Mouse (Mus musculus): ENCODE measurements around the gene Olig2. TPM values are rescaled to one million over a fixed set of nuclear protein-coding genes. Genes with fewer than 3 reads are reported as not detected.
"Not testable (repeated sequence)": the region's sequence is repeated elsewhere in the genome, so short reads cannot be mapped to it uniquely, and the experiment has no call there.

The Olig2 gene
- polyA plus RNA-seq, 1 experiment from 2014 or later = not detected

- ATAC-seq (ENCODE audit: insufficient number of reproducible peaks, insufficient read depth, low FRiP score, low read depth) = no peak
- H3K27ac ChIP-seq (replicated peaks in 1 of 2; ENCODE audit: control insufficient read depth in 1 of 2, insufficient read depth in 1 of 2, low read depth in 2 of 2, low read length in 2 of 2) = no peak overlapping the region
- H3K4me2 ChIP-seq (ENCODE audit: low read length) = no peak overlapping the region
- H3K9ac ChIP-seq (ENCODE audit: low read length) = no peak overlapping the region
- no peaks in the 10 kb centered on the region for H3K36me3 ChIP-seq (ENCODE audit: control insufficient read depth, insufficient read depth, low read length)
- peaks cover 0 to 3% of the 10 kb centered on the region in 2 experiments; a peak in 1 of 4 replicates for H3K4me1 ChIP-seq (ENCODE audit: control insufficient read depth in 2 of 2, insufficient read depth in 2 of 2, low read length in 2 of 2)
- WGBS = 19% methylated on average over 11 of the region's 11 CpGs
- no peak overlapping the region for H3K4me3 ChIP-seq (ENCODE audit: control insufficient read depth in 1 of 2, insufficient read depth in 1 of 2, low read depth in 1 of 2, low read length in 2 of 2)
- H3K9me3 ChIP-seq (ENCODE audit: control insufficient read depth, low read length) = no peaks in the 10 kb centered on the region
- H3K27me3 ChIP-seq (ENCODE audit: control insufficient read depth, insufficient read depth, low read length) = peaks cover 97% of the 10 kb centered on the region
Observed at GRCm38 (mm10) chr16:91233241-91233944, 8.1 kb downstream of the Olig2 start.

DNA sequence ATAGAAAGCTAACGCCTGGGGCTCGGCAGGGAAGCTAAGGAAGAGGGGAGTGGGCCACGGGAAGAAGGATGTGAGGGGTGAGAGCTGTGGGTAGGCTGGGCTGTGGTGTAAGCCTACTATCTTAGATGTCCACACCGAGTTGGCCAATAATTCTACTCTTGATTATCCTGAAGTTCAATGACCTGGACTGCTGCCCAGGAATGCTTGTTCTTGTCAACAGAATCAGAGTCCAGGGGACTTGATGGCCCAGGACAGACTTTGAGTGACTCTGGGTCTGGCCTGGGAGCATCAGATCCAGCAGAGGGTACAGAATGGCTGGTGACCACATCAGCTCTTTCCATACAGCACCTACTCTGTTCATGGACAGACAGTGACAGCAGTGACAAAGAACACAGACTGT is 13.8 kb downstream of the Olig2 start:
- H3K9me3 ChIP-seq (ENCODE audit: control insufficient read depth, low read length) = no peaks in the 10 kb centered on the region
- H3K27me3 ChIP-seq (ENCODE audit: control insufficient read depth, insufficient read depth, low read length) = peaks cover 62% of the 10 kb centered on the region
- H3K4me3 ChIP-seq (ENCODE audit: control insufficient read depth in 1 of 2, insufficient read depth in 1 of 2, low read depth in 1 of 2, low read length in 2 of 2) = no peak overlapping the region
- H3K4me1 ChIP-seq (ENCODE audit: control insufficient read depth in 2 of 2, insufficient read depth in 2 of 2, low read length in 2 of 2) = no peaks in the 10 kb centered on the region
- WGBS = 47% methylated on average over 4 of the region's 4 CpGs
- H3K4me2 ChIP-seq (ENCODE audit: low read length) = no peak overlapping the region
- no peaks in the 10 kb centered on the region for H3K36me3 ChIP-seq (ENCODE audit: control insufficient read depth, insufficient read depth, low read length)
- no peak for ATAC-seq (ENCODE audit: insufficient number of reproducible peaks, insufficient read depth, low FRiP score, low read depth)
- H3K9ac ChIP-seq (ENCODE audit: low read length) = no peak overlapping the region
- no peak overlapping the region for H3K27ac ChIP-seq (replicated peaks in 1 of 2; ENCODE audit: control insufficient read depth in 1 of 2, insufficient read depth in 1 of 2, low read depth in 2 of 2, low read length in 2 of 2)

- no peak overlapping the region for H3K9ac ChIP-seq (ENCODE audit: low read length)
- no peaks in the 10 kb centered on the region for H3K9me3 ChIP-seq (ENCODE audit: control insufficient read depth, low read length)
- no peak for ATAC-seq (ENCODE audit: insufficient number of reproducible peaks, insufficient read depth, low FRiP score, low read depth)
- no peak overlapping the region for H3K4me3 ChIP-seq (ENCODE audit: control insufficient read depth in 1 of 2, insufficient read depth in 1 of 2, low read depth in 1 of 2, low read length in 2 of 2)
- 46% methylated on average over 9 of the region's 9 CpGs for WGBS
- H3K36me3 ChIP-seq (ENCODE audit: control insufficient read depth, insufficient read depth, low read length) = no peaks in the 10 kb centered on the region
- no peaks in the 10 kb centered on the region for H3K4me1 ChIP-seq (ENCODE audit: control insufficient read depth in 2 of 2, insufficient read depth in 2 of 2, low read length in 2 of 2)
- no peak overlapping the region for H3K27ac ChIP-seq (replicated peaks in 1 of 2; ENCODE audit: control insufficient read depth in 1 of 2, insufficient read depth in 1 of 2, low read depth in 2 of 2, low read length in 2 of 2)
- peaks cover 15% of the 10 kb centered on the region for H3K27me3 ChIP-seq (ENCODE audit: control insufficient read depth, insufficient read depth, low read length)
- H3K4me2 ChIP-seq (ENCODE audit: low read length) = no peak overlapping the region
Observed at GRCm38 (mm10) chr16:91246292-91246691, 21.0 kb downstream of the Olig2 start.

DNA sequence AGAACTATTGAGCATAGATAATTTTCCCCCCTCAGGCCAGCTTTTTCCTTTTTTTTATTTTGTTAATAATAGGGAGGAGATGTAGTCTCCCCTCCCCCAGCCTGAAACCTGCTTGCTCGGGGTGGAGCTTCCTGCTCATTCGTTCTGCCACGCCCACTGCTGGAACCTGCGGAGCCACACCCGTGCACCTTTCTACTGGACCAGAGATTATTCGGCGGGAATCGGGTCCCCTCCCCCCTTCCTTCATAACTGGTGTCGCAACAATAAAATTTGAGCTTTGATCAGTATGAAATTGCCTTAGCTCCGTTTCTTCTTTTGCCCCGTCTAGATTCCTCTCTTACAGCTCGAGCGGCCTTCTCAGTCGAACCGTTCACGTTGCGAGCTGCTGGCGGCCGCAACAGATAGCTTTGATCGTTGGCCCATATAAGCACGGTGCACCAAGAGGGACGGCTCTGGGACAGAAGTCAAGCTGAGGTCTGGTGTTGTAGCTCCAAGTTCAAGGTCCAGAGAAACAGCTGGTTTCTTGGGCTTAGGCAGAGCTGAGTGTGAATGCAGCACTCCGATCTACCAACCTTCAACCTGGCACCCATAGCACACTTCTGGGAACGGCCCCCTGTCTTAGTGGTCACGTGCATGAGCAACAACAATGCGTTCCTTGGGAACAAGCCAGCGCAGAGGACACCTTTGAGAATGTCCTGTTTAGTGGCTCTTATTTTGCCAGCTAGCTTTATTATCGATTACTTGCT is 30.3 kb downstream of the Olig2 start:
- H3K36me3 ChIP-seq (ENCODE audit: control insufficient read depth, insufficient read depth, low read length); H3K9me3 ChIP-seq (ENCODE audit: control insufficient read depth, low read length); ATAC-seq (ENCODE audit: insufficient number of reproducible peaks, insufficient read depth, low FRiP score, low read depth); H3K9ac ChIP-seq (ENCODE audit: low read length); H3K4me3 ChIP-seq (ENCODE audit: control insufficient read depth in 1 of 2, insufficient read depth in 1 of 2, low read depth in 1 of 2, low read length in 2 of 2); H3K27ac ChIP-seq (replicated peaks in 1 of 2; ENCODE audit: control insufficient read depth in 1 of 2, insufficient read depth in 1 of 2, low read depth in 2 of 2, low read length in 2 of 2); H3K4me1 ChIP-seq (ENCODE audit: control insufficient read depth in 2 of 2, insufficient read depth in 2 of 2, low read length in 2 of 2): not testable (repeated sequence)
- Histone ChIP-seq H3K27me3 (ENCODE audit: control insufficient read depth, insufficient read depth, low read length) (peaks cover 47% of the 10 kb centered on the region), H3K4me2 (ENCODE audit: low read length) (0 out of 2 replicates have a peak overlapping the region, but pooled peaks have one; percentile 1)
- WGBS = 13% methylated on average over 20 of the region's 28 CpGs

GRCm38 (mm10) chr16:91258956-91259355 is 33.7 kb downstream of the Olig2 start:
- WGBS = 54% methylated on average over 3 of the region's 3 CpGs
- Histone ChIP-seq H3K9me3 (ENCODE audit: control insufficient read depth, low read length) (no peaks in the 10 kb centered on the region), H3K27ac (replicated peaks in 1 of 2; ENCODE audit: control insufficient read depth in 1 of 2, insufficient read depth in 1 of 2, low read depth in 2 of 2, low read length in 2 of 2) (no peak overlapping the region), H3K4me2 (ENCODE audit: low read length) (no peak overlapping the region), H3K9ac (ENCODE audit: low read length) (no peak overlapping the region), H3K27me3 (ENCODE audit: control insufficient read depth, insufficient read depth, low read length) (peaks cover 65% of the 10 kb centered on the region), H3K4me3 (ENCODE audit: control insufficient read depth in 1 of 2, insufficient read depth in 1 of 2, low read depth in 1 of 2, low read length in 2 of 2) (no peak overlapping the region), H3K36me3 (ENCODE audit: control insufficient read depth, insufficient read depth, low read length) (no peaks in the 10 kb centered on the region), H3K4me1 (ENCODE audit: control insufficient read depth in 2 of 2, insufficient read depth in 2 of 2, low read length in 2 of 2) (peaks cover 0 to 2% of the 10 kb centered on the region in 2 experiments; a peak in 1 of 4 replicates)
- ATAC-seq (ENCODE audit: insufficient number of reproducible peaks, insufficient read depth, low FRiP score, low read depth) = no peak

- H3K27me3 ChIP-seq (ENCODE audit: control insufficient read depth, insufficient read depth, low read length) = peaks cover 73% of the 10 kb centered on the region
Observed at GRCm38 (mm10) chr16:91260861-91261260, 35.6 kb downstream of the Olig2 start.

DNA sequence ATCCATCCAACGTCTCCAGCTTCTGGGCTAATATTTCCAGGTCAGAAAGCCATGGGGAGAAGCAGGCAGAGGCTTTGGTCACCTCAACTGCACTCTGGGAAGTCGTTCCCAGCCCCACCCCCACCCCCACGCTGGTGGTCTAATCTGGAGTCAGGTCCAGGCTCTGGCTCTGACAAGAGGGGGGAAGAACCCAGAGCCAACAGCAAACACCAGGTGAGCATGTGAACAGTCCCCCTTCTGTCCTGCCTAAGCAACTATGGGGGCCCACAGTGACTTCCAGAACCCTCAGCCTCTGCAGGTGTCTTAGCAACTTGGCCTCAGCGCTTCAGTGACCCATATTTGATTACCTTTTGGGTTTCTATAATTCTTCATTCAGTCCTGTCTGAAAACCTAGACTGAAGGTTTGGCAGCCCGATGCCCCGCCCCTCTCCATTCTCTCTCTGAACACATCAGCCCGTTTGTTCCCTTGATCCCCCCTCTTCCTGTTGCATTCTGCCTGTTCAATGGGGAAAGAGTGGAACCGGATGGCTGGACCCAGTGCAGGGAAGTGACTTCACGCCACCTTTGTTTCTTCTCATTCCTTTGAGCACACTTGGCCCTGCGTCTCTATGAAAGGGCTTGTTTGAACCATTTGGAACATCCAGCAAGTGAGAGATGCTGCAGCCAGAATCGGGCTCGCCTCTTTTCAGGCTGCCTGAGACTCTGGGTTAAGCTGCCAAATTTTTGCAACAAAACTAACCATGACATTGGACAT is 37.4 kb downstream of the Olig2 start:
- Histone ChIP-seq H3K4me1 (ENCODE audit: control insufficient read depth in 2 of 2, insufficient read depth in 2 of 2, low read length in 2 of 2) (no peaks in the 10 kb centered on the region; a peak in 1 of 4 replicates), H3K4me2 (ENCODE audit: low read length) (no peak overlapping the region), H3K27me3 (ENCODE audit: control insufficient read depth, insufficient read depth, low read length) (peaks cover 73% of the 10 kb centered on the region), H3K9me3 (ENCODE audit: control insufficient read depth, low read length) (no peaks in the 10 kb centered on the region), H3K27ac (replicated peaks in 1 of 2; ENCODE audit: control insufficient read depth in 1 of 2, insufficient read depth in 1 of 2, low read depth in 2 of 2, low read length in 2 of 2) (no peak overlapping the region), H3K36me3 (ENCODE audit: control insufficient read depth, insufficient read depth, low read length) (no peaks in the 10 kb centered on the region), H3K4me3 (ENCODE audit: control insufficient read depth in 1 of 2, insufficient read depth in 1 of 2, low read depth in 1 of 2, low read length in 2 of 2) (no peak overlapping the region), H3K9ac (ENCODE audit: low read length) (no peak overlapping the region)
- no peak for ATAC-seq (ENCODE audit: insufficient number of reproducible peaks, insufficient read depth, low FRiP score, low read depth)
- 42% methylated on average over 12 of the region's 12 CpGs for WGBS

More at GRCm38 (mm10) chr16:91260861-91261260, 35.6 kb downstream of the Olig2 start:
- H3K4me1 ChIP-seq (ENCODE audit: control insufficient read depth in 2 of 2, insufficient read depth in 2 of 2, low read length in 2 of 2) = no peaks in the 10 kb centered on the region; a peak in 1 of 4 replicates
- H3K36me3 ChIP-seq (ENCODE audit: control insufficient read depth, insufficient read depth, low read length) = no peaks in the 10 kb centered on the region
- no peaks in the 10 kb centered on the region for H3K9me3 ChIP-seq (ENCODE audit: control insufficient read depth, low read length)
- no peak overlapping the region for H3K27ac ChIP-seq (replicated peaks in 1 of 2; ENCODE audit: control insufficient read depth in 1 of 2, insufficient read depth in 1 of 2, low read depth in 2 of 2, low read length in 2 of 2)
- no peak overlapping the region for H3K9ac ChIP-seq (ENCODE audit: low read length)
- H3K4me3 ChIP-seq (ENCODE audit: control insufficient read depth in 1 of 2, insufficient read depth in 1 of 2, low read depth in 1 of 2, low read length in 2 of 2) = no peak overlapping the region
- no peak for ATAC-seq (ENCODE audit: insufficient number of reproducible peaks, insufficient read depth, low FRiP score, low read depth)
- 74% methylated on average over 3 of the region's 3 CpGs for WGBS
- H3K4me2 ChIP-seq (ENCODE audit: low read length) = no peak overlapping the region

Measured in heart, embryonic 14.5 days (tissue).